Mouse (Mus musculus): ENCODE measurements around the gene Ror1. TPM values are rescaled to one million over a fixed set of nuclear protein-coding genes. Genes with fewer than 3 reads are reported as not detected.

Ror1 gene
- total RNA-seq, 1 experiment, result 2.2 TPM

- no peak for DNase-seq (ENCODE audit: low read depth, low spot score)
- TF ChIP-seq ZC3H11A (IDR thresholded peaks at IDR 0.05; ENCODE audit: borderline replicate concordance, low read depth, low read length) (no peak), CHD2 (IDR thresholded peaks at IDR 0.05; ENCODE audit: low read depth, low read length) (no peak), ZNF384 (IDR thresholded peaks at IDR 0.05; ENCODE audit: low read depth, low read length) (no peak), MAFK (IDR thresholded peaks at IDR 0.05; ENCODE audit: insufficient read depth, low read depth, low read length) (no peak), HCFC1 (IDR thresholded peaks at IDR 0.05; ENCODE audit: borderline replicate concordance, insufficient read depth, low read length) (no peak)
- no peak overlapping the region for H3K4me3 ChIP-seq (ENCODE audit: insufficient read depth in 1 of 2, low read depth in 1 of 2, low read length in 2 of 2, poor library complexity in 1 of 2, severe bottlenecking in 1 of 2)
- no peaks in the 10 kb centered on the region for H3K36me3 ChIP-seq (ENCODE audit: control insufficient read depth, insufficient read depth, low read length, poor library complexity, severe bottlenecking)
- no peak overlapping the region for H3K9ac ChIP-seq (ENCODE audit: insufficient read depth, low read depth, low read length, poor library complexity, severe bottlenecking)
- H3K27ac ChIP-seq (ENCODE audit: insufficient read depth, low read depth, low read length, poor library complexity, severe bottlenecking), result no peak overlapping the region
- in situ Hi-C loops (cut with MboI; ENCODE audit: low sequenced_read_pairs in 2 of 2, unreplicated experiment in 2 of 2), result no loop called here
- H3K9me3 ChIP-seq (ENCODE audit: control insufficient read depth, insufficient read depth, low read depth, low read length), result no peaks in the 10 kb centered on the region
- no peaks in the 10 kb centered on the region for H3K4me1 ChIP-seq (ENCODE audit: control insufficient read depth in 2 of 2, insufficient read depth in 2 of 2, low read length in 2 of 2, poor library complexity in 1 of 2)
Observed at GRCm38 (mm10) chr4:100426101-100426500, 330.5 kb downstream of the Ror1 start.

DNA sequence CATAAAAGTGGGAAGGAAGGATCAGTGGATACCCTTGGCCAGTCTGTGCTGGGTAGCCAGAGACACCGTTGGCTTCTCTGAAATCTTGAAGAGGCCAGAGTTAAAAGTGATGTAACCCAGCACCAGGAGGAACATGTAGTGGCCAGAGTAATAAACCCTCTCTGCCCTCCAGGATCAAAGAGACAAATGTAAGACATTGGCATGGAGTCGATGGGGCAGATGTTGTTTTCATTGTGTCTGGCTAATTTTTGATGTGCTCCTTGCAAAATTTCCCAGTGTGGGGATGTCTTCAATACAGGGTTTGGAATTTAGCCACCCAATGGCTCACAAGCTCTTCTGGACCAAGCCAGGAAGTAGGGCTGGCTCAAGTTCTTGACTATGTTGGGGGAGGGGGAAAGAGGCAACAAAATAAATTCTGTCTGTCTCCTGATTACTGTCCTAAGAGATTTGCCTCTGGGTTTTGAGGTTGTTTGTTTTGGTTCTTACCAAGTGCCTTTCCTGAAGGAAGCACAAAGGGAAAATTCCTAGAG, 333.8 kb downstream of the Ror1 start:
- no peak overlapping the region for H3K27ac ChIP-seq (ENCODE audit: insufficient read depth, low read depth, low read length, poor library complexity, severe bottlenecking)

DNA sequence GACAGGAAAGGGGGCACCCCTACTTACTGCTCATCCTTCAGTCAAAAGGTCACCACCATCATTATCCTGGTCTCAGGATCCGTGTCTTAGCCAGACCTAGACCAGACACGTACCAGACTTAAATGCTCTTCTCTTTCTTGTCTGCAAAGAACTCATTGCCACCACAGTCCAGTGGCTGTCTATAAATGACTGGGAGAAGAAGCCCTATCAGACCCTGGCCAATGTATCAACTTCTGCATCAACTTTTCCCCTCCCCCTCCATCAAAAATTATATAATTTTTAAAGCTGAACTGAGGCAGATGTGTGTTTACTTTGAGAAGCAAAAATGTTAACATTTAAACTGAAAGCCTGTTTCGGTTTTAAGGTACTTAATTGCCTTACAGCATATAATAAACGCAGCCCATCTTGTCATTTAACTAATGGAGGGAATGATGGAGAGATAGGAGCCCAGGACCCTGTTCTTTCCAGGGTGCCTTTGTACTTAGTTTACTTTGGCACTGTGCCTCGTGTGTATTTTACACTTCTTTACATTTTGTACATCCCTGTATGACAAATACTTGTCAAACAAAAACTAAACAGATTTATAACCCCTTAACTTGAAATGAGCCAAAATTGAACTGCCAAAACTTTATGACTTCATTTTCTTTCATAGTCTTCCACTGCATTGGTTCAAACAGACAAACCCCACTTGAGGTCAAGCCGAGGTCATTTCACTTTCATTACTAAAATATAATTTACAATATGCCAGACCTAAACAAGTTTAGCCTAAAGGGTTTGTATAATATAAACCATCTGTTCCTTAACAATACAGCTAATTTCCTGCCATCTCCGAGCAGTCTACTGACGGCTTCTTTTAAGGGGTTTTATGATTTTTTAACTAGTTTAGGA, 339.9 kb downstream of the Ror1 start:
- Histone ChIP-seq H3K4me3 (ENCODE audit: insufficient read depth in 1 of 2, low read depth in 1 of 2, low read length in 2 of 2, poor library complexity in 1 of 2, severe bottlenecking in 1 of 2) (no peak overlapping the region), H3K9ac (ENCODE audit: insufficient read depth, low read depth, low read length, poor library complexity, severe bottlenecking) (no peak overlapping the region), H3K36me3 (ENCODE audit: control insufficient read depth, insufficient read depth, low read length, poor library complexity, severe bottlenecking) (no peaks in the 10 kb centered on the region), H3K9me3 (ENCODE audit: control insufficient read depth, insufficient read depth, low read depth, low read length) (no peaks in the 10 kb centered on the region), H3K27ac (ENCODE audit: insufficient read depth, low read depth, low read length, poor library complexity, severe bottlenecking) (no peak overlapping the region), H3K4me1 (ENCODE audit: control insufficient read depth in 2 of 2, insufficient read depth in 2 of 2, low read length in 2 of 2, poor library complexity in 1 of 2) (no peaks in the 10 kb centered on the region)
- in situ Hi-C loops (cut with MboI; ENCODE audit: low sequenced_read_pairs in 2 of 2, unreplicated experiment in 2 of 2), result no loop called here
- DNase-seq (ENCODE audit: low read depth, low spot score), result no peak
- TF ChIP-seq ZC3H11A (IDR thresholded peaks at IDR 0.05; ENCODE audit: borderline replicate concordance, low read depth, low read length) (no peak), ZNF384 (IDR thresholded peaks at IDR 0.05; ENCODE audit: low read depth, low read length) (no peak), MAFK (IDR thresholded peaks at IDR 0.05; ENCODE audit: insufficient read depth, low read depth, low read length) (no peak), HCFC1 (IDR thresholded peaks at IDR 0.05; ENCODE audit: borderline replicate concordance, insufficient read depth, low read length) (no peak), CHD2 (IDR thresholded peaks at IDR 0.05; ENCODE audit: low read depth, low read length) (no peak)

More for the DNA sequence above, 333.8 kb downstream of the Ror1 start:
- in situ Hi-C loops (cut with MboI; ENCODE audit: low sequenced_read_pairs in 2 of 2, unreplicated experiment in 2 of 2), result no loop called here
- no peaks in the 10 kb centered on the region for H3K36me3 ChIP-seq (ENCODE audit: control insufficient read depth, insufficient read depth, low read length, poor library complexity, severe bottlenecking)
- no peak overlapping the region for H3K4me3 ChIP-seq (ENCODE audit: insufficient read depth in 1 of 2, low read depth in 1 of 2, low read length in 2 of 2, poor library complexity in 1 of 2, severe bottlenecking in 1 of 2)
- DNase-seq (ENCODE audit: low read depth, low spot score), result no peak
- no peaks in the 10 kb centered on the region for H3K9me3 ChIP-seq (ENCODE audit: control insufficient read depth, insufficient read depth, low read depth, low read length)
- H3K4me1 ChIP-seq (ENCODE audit: control insufficient read depth in 2 of 2, insufficient read depth in 2 of 2, low read length in 2 of 2, poor library complexity in 1 of 2), result no peaks in the 10 kb centered on the region
- H3K9ac ChIP-seq (ENCODE audit: insufficient read depth, low read depth, low read length, poor library complexity, severe bottlenecking), result no peak overlapping the region
- no peak for TF ChIP-seq HCFC1 (IDR thresholded peaks at IDR 0.05; ENCODE audit: borderline replicate concordance, insufficient read depth, low read length)
- TF ChIP-seq MAFK (IDR thresholded peaks at IDR 0.05; ENCODE audit: insufficient read depth, low read depth, low read length), result no peak
- TF ChIP-seq ZNF384 (IDR thresholded peaks at IDR 0.05; ENCODE audit: low read depth, low read length), result no peak
- no peak for TF ChIP-seq CHD2 (IDR thresholded peaks at IDR 0.05; ENCODE audit: low read depth, low read length)
- TF ChIP-seq ZC3H11A (IDR thresholded peaks at IDR 0.05; ENCODE audit: borderline replicate concordance, low read depth, low read length), result no peak

- H3K27ac ChIP-seq (ENCODE audit: insufficient read depth, low read depth, low read length, poor library complexity, severe bottlenecking), result no peak overlapping the region
- in situ Hi-C loops (cut with MboI; ENCODE audit: low sequenced_read_pairs in 2 of 2, unreplicated experiment in 2 of 2), result no loop called here
- H3K4me1 ChIP-seq (ENCODE audit: control insufficient read depth in 2 of 2, insufficient read depth in 2 of 2, low read length in 2 of 2, poor library complexity in 1 of 2), result no peaks in the 10 kb centered on the region
- no peaks in the 10 kb centered on the region for H3K36me3 ChIP-seq (ENCODE audit: control insufficient read depth, insufficient read depth, low read length, poor library complexity, severe bottlenecking)
- TF ChIP-seq ZNF384 (IDR thresholded peaks at IDR 0.05; ENCODE audit: low read depth, low read length), result no peak
- TF ChIP-seq MAFK (IDR thresholded peaks at IDR 0.05; ENCODE audit: insufficient read depth, low read depth, low read length), result no peak
- TF ChIP-seq ZC3H11A (IDR thresholded peaks at IDR 0.05; ENCODE audit: borderline replicate concordance, low read depth, low read length), result no peak
- TF ChIP-seq CHD2 (IDR thresholded peaks at IDR 0.05; ENCODE audit: low read depth, low read length), result no peak
- TF ChIP-seq HCFC1 (IDR thresholded peaks at IDR 0.05; ENCODE audit: borderline replicate concordance, insufficient read depth, low read length), result no peak
- DNase-seq (ENCODE audit: low read depth, low spot score), result no peak
- H3K9ac ChIP-seq (ENCODE audit: insufficient read depth, low read depth, low read length, poor library complexity, severe bottlenecking), result no peak overlapping the region
- H3K9me3 ChIP-seq (ENCODE audit: control insufficient read depth, insufficient read depth, low read depth, low read length), result no peaks in the 10 kb centered on the region
- no peak overlapping the region for H3K4me3 ChIP-seq (ENCODE audit: insufficient read depth in 1 of 2, low read depth in 1 of 2, low read length in 2 of 2, poor library complexity in 1 of 2, severe bottlenecking in 1 of 2)
Observed at GRCm38 (mm10) chr4:100436169-100436547, 340.6 kb downstream of the Ror1 start.
